Mouse (Mus musculus) cerebellum, adult 11-12 months (tissue): ENCODE measurements around the gene Acap2.

Source experiments
- DNase-seq: peaks from one replicate; pipeline ENCODE4 v3.0.0; 2022

Acap2 gene

DNA sequence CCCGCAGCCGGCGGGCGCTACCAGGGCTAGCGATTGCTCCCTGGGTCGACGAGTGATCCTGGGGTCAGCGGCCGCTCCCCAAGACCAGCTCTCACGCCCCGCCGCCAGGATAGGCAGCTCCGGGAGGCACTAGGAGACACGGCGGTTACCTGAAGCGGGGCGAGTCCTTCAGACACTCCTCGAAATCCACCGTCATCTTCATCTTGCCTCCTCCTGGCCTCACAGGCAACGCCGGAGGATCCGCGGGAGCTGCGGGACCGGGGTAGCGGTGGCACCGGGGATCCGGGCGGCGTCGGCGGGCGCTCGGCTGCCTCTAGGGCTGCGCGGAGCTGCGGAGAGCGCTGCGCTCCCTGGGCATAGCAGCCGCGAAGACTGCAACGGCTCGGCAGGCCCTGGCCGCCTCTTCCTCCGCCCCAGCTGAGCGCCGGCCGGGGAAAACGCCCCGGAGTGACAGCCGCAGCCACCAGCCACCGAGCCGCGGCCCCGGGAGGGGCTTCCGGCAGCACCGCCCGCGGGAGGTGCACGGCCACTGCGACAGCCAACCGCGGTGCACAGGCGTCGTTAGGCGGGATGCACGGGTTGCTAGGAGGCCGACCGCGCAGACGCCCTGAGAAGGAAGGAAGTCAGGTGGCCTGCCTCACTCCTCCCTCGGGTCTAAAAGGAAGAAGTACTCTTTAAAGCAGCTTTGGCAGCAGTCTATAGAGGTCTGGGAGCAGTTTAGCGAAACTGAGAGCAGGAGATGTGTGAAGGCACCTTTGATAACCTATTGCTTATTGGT, at the start of gene Acap2:
Acap2 (minus strand) TSS at position 456 of the 778 bp plus-strand sequence.
- DNase-seq, result peak; percentile 98

DNA sequence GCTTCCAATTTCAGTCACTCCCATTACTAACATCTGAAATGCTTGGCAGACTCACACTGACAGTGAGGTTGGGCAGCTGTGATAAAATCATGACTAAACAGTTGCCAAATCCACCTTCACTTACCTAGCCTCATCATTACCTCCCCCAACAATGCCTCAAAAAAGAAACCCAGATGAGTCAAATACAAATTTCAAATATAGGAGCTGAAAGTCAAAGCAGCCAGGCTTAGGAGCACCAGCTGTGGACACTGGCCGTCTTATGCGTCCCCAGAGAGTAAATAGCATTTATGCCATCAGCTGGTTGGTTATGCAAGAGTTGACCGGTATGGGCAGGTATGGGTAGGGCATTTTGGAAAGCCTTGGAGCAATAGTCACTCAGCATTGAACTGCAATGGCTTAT, 48.4 kb upstream of the Acap2 start:
- DNase-seq, result no peak

DNA sequence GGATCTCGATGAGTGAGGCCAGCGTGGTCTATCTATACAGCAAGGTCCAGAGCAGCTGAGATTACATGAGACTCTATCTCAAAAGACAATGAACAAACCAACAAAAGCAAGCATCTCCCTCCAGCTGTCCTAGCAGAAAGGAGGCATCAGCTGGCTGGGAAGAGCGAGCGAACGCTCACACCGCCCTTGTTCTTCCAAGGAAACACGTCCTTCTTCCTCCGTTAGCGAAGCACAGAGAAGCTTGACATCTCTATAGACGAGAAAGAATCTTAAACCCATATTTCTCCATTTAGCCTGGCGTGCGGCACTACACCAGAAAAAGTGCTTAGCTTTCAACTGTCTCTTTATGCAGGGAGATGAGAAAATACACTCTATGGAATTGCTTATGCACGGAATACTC, 47.7 kb upstream of the Acap2 start:
- DNase-seq, result no peak

DNA sequence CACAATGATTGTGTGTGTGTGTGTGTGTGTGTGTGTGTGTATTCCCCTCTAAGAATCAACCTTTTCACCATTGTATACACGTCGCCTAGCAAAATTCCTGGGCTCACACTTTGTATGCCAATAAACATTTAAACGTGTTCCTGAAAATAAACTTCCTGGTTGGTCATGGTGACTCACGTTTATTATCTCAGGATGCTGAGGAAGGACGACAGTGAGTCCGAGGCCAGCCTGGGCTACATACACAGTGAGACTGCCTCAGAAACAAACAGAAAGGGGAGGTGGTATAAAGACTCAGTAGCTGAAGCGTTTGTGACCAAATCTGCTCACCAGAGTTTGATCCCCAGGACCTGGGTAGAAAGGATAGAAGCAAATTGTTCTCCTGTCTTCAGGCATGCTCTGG, 46.4 kb upstream of the Acap2 start:
- no peak for DNase-seq

DNA sequence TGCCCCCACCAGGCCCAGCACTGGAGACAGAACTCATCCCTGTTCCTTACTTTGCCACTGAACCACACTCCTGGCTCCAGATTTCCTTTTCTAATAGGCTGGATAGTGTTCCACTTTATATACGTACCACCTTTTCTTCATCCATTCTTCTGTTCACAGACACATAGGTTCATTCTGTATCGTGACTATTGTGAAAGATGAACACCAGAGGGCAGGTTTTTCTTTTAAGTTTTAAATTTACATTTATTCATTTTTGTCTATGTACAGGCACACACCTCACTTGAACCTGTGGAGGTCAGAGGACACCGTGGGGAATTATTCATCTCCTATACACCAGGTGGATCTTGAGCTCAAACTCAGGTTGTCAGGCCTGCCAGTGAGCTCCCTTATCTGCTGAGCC, 43.0 kb upstream of the Acap2 start:
- DNase-seq, result no peak

DNA sequence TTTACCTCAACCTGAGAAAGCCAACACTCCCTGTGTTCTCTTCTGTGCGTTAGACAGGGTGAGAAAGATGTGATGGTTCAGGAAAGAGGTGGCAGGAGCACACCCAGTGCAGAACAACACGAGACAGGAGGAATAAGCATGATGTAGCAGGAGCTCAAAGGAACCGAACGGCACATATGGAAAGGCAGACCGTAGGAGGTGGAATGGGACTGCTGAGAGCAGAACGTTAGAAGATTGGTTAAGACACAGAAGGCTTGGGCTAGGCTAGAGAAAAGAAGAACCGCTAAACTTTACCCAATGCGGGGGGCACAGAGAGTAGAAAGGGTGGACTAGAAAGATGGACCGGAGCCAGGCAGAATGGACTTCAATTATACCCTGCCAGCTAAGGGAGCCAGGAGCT, 40.4 kb upstream of the Acap2 start:
- no peak for DNase-seq

DNA sequence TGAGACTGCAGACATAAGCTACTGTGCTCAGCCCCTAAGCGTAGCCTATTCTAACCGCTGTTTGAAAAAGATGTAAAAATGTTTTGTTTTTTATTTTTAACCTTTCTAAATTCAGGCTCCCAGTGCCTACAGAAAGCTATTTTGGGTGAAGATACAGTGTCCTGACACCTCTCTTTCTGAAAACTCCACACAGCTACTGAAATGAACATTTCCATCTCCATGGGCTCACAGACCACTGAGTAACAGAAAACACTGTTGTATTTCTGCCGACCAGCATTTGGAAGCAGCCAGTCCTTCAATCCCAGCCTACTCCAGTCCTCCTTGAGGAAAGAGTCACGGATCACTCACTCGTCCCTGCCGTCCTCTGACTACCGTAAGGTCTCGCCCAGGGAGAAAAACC, 39.5 kb upstream of the Acap2 start:
- DNase-seq, result no peak

DNA sequence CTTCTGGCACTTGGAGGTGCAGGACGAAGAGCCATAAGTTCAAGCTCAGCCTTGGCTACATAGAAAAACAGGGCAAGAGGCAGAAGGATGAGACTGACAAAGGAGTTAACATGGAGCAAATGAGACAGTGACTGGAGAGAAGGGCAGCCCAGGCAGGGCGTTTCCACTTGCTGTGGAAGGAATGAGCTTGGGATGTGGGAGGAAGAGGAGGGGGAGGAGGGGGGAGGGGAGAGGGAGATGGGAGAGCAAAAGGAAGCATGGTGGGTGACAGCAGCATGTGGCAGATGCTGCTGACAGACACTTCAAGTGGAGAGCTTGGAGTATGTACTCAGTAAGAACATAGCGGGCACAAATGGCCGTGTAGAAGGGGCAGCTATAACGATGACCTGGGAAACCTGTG, 37.2 kb upstream of the Acap2 start:
- DNase-seq, result no peak

DNA sequence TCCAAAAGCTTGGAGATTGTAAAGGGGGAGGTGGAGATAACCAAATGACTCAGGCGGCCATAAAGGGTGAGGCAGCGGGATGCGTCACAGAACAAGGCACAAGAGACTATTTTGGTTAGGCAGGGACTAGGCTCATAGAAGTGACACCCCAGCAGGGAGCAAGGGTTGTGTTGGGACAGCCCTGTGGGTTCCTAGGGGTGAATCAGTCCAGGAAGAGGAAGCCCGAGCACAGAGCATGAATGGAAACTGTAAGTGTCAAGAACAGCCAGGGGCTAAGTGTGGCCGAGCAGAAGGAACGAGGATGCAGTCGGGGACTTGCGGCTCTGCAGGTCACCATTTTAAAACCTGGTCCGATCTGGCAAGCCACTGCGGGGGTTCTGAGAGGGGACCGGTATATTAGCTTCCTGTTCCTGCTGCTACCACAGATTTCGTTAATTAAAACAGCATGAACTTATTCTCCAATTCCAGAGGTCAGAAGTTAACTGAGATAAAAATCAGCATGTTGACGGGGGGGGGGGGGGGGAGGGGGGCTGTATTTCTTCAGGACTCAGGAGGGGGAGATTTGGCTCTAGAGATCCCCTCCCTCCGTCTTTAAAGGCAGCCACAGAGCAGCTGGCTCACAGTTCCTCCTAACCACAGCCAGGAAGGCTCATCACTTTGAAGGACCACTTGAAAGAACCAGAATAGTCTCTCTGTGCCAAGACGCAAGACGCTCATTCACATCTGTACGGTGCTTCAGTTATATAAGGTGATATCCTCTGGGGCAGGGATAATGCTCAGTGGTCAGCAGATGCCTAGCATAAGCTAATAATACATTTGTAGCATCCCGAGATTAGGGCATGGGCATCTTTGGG, 34.6 kb upstream of the Acap2 start:
- DNase-seq, result no peak

DNA sequence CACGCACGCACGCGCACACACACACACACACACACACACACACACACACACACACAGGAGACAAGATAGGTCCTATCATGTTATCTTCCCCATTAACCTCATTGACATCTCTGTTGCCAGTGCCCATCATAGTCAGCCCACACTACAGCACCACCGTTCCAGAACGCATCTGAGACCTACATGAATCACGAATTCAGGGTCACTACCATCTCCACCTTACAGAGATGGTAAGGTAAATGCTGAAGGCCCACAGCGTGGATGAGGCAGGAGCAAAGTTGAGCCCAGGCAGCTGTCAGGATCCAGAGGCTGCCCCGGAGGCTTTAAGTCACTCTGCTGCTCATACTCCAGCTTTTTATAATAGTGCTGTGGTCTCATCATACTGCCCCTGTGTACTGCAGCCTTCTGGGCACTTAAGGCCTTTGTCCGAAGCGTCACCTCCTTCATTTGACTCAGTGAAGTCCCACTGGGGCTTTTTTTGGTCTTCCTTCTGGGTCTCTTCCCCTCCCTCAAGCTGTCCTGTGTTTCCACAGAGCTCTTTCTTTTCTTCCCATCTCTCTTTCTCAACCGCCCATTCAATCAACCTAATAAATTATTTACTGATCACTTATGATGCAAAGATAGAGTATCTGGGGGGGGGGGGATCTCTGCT, 33.9 kb upstream of the Acap2 start:
- no peak for DNase-seq

DNA sequence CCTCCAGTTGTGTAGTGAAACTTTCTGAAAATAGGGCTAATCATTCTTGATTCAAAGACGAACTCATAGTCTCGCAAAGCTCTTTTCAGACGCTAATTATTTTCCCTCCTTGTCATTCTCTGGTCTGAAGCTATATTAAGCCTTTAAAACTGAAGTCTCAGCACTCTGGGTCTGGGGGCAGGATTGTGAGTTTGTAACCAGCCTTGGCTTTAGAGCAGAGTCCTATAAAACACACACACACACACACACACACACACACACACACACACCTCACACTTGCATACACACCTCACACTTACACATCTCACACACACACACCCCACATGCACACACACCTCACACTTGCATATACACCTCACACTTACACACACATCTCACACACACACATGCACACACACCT, 33.3 kb upstream of the Acap2 start:
- no peak for DNase-seq

DNA sequence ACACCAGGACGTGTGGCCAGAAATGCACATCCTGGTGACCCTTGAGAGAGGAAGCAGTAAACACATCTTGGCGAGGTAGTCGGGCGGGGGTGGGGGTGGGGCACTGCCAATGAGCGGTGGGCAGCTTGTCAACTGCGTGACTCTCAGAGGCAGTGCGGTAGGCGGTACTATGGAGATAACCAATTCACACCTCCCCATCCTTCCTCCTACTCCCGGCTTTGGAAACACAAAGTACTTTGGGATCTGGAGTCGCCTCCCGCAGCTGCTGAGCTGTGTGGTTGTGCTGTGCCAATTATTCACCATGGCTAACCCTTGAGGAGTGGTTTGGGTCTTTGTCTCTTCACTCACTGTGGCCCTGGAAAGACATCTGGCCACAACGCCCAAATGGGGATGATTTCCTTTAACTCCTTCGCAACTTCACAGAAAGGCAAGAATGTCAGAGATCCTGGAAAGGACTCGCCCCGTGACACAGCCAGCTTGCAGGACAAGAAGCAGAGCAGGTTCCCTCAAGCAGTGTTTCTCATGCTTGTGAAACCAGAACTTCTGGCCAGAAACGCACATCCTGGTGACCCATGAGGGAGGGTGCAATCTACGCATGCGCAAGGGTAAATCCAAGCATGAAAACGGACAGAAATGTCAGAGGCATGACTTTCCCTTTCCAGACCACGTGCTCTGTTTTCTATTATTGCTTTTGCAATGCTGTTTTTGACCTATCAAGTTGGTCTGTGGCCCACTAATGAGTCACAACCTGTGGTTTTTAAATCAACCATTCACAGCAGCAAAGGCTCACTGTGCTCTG, 32.7 kb upstream of the Acap2 start:
- DNase-seq, result no peak

DNA sequence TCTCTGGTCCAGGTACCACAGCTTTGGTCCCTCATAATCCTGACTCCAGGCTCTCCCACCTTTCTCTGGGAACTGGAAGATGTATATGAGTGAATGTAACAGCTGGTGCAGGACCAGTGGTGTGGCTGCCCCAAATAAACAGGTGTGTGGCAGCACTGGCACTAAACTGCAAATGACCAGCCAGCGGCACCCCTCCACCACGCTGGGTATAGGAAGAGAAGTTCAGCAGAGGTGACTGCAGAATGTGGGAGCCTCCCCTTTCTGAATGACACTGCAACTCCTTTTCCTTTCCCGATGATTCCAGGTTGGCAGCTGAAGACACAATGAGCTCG, 32.1 kb upstream of the Acap2 start:
- no peak for DNase-seq

DNA sequence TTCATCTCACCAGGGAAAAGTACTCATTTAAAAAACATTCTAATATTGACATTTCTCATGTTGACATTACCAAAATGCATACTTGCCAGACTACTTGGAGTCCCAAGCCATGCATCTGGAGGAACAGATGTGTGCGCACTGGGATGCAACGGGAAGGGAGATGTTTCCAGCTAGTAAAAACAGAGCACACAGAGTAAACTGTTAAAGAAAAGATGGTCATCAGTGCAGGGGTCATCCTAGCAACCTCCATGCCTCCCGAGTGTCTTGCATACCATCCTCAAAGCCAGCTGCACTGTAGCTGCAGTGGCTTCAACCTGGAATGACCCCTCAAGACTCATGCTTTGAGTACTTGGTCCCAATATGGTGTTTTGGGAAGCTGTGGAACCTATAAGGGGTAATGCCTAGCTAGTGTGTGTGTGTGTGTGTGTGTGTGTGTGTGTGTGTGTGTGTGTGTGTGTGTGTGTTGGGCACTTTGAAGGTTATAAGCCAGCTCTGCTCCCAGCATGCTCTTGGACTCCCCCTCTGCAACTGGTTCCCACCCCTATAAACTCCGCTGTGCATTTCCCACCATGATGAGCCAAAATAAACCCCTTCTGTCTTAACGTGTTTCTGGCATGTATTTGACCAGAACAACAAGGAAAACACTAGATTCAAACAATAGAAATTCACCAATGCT, 31.6 kb upstream of the Acap2 start:
- DNase-seq, result no peak

DNA sequence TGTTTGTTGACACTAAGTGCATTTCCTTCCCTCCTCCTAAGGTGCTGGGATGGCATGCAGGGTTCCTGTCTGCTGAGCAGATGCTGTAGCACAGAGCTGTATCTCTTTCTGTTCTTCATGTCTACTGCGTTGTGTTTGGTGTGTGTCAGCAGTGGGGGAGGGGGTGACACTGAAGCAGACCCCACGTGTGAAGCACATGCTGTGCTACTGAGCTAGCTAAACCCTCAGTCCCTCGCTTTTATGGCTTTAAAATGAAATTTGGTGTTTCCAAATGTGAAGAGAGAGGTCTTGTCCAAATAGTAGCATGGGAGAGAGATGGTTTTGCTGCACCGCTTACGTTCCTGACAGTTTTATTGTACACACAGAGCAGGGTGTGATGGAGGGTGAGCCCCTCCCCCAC, 30.5 kb upstream of the Acap2 start:
- DNase-seq, result no peak

DNA sequence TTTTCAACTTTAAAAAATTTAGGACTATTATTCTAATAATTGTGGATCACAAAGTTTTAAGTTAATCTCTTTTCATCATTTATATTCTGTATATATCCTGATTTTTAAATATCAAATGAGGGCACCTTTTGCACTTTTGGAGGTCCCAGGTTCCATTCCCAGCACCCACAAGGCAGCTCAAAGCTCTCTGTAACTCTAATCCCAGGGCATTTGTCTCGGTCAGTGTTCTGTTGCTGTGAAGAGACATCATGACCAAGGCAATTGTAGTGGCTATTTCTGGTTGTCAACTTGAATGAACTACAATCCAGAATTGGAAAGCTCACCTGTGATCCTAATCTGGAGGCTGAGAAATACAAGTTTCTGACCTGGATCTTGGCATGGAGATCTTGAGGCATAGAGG, 26.7 kb upstream of the Acap2 start:
- DNase-seq, result no peak

DNA sequence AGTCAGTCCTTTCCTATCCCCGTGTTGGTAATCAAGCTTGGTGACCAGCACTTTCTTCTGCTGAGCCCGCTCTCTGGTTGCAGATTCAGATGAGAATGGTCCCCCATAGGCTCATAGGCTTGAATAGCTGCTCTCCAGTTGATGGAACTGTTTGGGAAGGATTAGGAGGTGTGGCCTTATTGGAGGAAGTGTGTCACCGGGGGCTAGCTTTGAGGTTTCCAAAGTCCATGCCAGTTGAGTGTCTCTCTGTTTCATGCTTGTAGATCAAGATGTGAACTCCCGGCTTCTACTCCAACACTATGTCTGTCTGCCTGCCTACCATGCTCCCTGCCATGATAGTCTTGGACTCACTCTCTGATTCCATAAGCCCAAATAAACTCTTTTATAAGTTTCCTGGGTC, 14.2 kb upstream of the Acap2 start:
- no peak for DNase-seq

DNA sequence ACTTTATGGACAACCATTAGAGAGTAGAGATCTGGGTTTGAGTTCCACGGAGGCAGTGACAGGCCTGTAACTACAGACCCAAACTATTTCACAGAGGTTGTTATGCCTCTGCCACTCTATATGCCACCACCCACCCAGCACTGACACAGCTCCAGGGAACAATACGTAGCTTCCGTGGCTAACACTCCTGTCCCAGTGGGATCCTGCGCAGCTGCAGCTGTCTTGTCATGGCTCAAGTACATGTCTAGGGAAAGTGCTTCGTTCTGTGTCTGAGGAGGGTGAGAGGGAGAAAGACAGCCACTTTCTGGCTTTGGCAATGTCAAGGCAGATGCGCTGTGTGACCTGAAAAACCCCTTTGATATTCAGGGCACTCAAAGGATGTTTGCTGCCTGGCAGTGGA, 12.4 kb upstream of the Acap2 start:
- DNase-seq, result no peak

DNA sequence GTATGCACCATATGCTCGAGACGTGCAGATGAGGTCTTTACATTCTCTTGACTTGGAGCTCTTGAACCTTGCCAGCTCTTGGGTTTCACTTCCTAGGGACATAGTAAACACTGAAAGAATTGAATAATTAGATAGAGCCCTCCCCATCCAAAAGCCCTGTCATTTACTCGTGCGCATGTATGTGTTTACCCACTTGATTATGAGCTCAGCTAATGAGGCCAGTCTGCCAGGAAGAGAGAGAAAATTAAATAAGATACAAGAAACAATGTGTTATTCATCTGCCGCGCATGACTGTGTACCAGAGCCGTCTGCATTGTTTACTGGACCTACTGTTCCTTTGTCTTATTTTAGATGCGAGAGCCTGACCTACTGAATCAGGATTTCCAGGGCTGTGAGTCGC, 10.5 kb upstream of the Acap2 start:
- DNase-seq, result no peak

DNA sequence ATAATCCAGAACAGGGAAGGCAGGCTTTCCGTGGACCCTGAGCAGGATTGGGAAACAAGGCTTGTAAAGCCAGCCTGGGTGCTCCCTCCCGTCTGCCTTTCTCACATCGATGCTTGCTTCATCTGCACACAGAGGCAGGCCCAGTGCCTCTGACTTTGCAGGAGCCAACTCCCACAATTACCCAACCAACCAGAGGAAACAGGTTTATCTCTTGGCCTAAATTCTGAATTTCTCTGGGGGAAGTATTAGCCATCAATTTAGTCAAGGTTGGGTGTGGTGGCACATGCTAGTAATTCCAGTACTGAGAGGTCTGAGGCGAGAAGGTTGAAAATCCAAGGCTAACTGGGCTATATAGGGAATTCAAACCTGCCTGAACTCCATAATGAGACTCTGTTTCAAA, 9.4 kb upstream of the Acap2 start:
- no peak for DNase-seq

DNA sequence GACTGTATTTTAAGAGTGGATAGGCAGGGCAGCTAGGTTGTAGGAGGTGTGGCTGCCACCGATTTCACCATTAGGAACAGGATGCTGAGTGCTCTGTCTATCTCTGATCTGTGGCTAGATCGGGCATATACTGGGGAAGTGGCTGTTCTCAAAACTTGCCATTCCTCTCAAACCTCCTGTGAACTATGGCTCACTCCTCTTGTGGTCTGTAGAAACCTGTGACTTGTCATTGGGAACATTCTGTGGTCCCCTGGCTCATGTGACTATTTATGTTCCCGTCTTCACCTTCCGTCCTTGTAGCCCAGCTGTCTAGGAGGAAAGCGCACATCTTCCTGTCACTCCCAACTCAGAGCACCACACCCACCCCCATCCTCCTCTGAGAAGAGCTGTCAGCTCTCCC, 8.9 kb upstream of the Acap2 start:
- no peak for DNase-seq

DNA sequence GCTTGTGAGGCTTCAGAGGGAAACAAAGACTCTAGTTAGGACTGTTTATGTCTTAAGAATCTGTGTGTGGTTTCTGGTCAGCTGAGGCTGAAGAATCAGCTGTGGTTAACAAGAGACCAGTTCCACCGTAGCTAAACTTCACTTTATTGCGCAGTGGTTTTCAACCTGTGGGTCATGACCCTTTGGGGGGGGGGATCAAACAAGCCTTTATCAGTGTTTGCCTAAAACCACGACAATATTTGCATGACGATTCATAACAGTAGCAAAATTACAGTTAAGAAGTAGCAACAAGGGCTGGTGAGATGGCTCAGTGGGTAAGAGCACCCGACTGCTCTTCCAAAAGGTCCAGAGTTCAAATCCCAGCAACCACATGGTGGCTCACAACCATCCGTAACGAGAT, 4.7 kb upstream of the Acap2 start:
- DNase-seq, result no peak

DNA sequence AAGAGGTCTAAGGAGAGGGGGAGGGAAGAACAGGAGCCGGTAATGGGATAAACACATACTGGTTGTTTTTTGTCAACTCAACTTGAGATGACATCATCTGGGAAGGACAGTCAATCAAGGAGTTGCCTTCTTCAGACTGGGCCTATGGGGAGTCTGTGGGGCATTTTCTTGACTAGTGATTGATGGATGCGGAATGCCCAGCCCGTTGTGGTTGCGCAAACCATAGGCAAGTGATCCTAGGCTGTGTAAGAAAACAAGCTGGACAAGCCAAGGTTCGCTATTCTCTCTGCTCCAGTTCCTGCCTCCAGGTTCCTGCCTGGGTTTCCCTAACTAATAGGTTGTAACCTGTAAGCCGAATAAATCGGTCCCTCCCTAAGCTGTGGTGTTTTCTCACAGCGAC, 4.1 kb upstream of the Acap2 start:
- no peak for DNase-seq
